Mouse (Mus musculus): ENCODE data around the gene Gnao1. TPM values are rescaled to one million over a fixed set of nuclear protein-coding genes. Genes with fewer than 3 reads are reported as not detected.
A peak's percentile ranks its signal among the peaks of the same experiment; 100 is the strongest.

Gene Gnao1
- polyA plus RNA-seq, 1 experiment from 2014 or later = 17.4 TPM

DNA sequence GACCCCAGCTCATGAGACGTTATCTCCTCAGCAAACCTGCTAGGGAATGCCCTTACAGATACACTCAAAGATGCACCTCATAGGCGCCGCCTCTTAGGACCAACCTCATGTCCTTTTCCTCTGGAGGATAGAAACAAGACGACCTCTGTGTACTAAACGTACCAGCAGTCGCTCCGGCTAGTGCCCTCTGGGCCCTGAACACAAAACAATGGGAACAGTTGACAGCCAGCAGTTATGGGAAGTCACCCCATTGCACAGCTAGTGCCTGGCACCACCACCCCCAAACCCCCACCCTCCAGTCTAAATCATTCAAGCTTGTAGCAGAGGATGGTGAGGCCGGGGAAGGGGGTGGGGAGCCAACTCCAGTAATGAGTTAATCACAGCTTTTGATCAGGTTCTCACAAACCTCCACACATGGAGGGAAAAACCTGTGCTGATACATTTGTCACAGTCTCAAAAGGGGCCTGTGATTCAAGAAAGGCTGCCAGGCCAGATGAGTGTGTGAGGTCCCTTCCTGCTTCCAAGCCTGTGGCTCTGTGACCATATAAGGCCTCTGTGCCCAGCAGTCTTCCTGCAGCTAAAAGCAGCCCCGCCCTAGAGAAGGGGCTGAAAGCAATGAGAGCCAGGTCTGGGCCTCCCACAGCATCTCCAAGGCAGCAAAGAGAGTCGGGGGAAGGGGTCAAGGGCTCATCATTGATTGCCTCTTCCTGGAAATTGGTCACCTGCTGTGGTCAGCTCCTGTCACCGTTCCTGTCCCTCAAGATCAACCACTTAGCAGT lies 79.1 kb downstream of the Gnao1 start:
- ATAC-seq (ENCODE audit: insufficient number of reproducible peaks, insufficient read depth, low FRiP score, low read depth) = peak; percentile 71; the same call in 1 of the 2 replicates
- Histone ChIP-seq H3K4me3 (ENCODE audit: control insufficient read depth in 1 of 2, insufficient read depth in 1 of 2, low read depth in 1 of 2, low read length in 2 of 2) (no peak overlapping the region), H3K4me1 (ENCODE audit: control insufficient read depth in 2 of 2, insufficient read depth in 2 of 2, low read length in 2 of 2) (peaks cover 20 to 26% of the 10 kb centered on the region in 2 experiments), H3K9ac (ENCODE audit: low read length) (peak overlapping the region; percentile 4; the same call in 1 of the 2 replicates), H3K27ac (replicated peaks in 1 of 2; ENCODE audit: control insufficient read depth in 1 of 2, insufficient read depth in 1 of 2, low read depth in 2 of 2, low read length in 2 of 2) (peak overlapping the region; percentile 64 to 65), H3K4me2 (ENCODE audit: low read length) (no peak overlapping the region), H3K36me3 (ENCODE audit: control insufficient read depth, insufficient read depth, low read length) (no peaks in the 10 kb centered on the region), H3K27me3 (ENCODE audit: control insufficient read depth, insufficient read depth, low read length) (no peaks in the 10 kb centered on the region), H3K9me3 (ENCODE audit: control insufficient read depth, low read length) (no peaks in the 10 kb centered on the region)
- 52% methylated on average over 11 of the region's 11 CpGs for WGBS

DNA sequence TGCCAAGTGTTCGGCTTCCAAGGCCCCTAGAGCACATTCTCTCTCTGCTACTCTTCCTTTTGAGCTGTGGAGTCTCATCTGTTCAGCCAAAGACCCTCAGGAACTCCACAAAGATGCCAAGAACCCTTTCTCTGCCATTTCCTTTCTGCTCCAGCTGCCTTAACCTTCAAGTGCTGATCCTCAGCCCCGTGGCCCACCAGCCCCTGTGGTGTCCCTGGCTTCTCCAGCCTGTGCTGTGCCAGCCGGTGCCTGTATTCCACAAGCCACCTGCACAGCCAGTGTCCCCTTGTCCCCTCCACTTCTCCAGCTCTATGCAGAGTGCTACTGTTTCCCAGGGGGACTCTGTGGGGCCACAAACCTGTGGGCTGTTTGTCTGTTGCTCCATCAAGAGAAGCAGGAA lies 83.8 kb downstream of the Gnao1 start:
- no peak overlapping the region for H3K4me3 ChIP-seq (ENCODE audit: control insufficient read depth in 1 of 2, insufficient read depth in 1 of 2, low read depth in 1 of 2, low read length in 2 of 2)
- ATAC-seq (ENCODE audit: insufficient number of reproducible peaks, insufficient read depth, low FRiP score, low read depth) = no peak
- H3K9me3 ChIP-seq (ENCODE audit: control insufficient read depth, low read length) = peaks cover 3% of the 10 kb centered on the region; the same call in 1 of the 2 replicates
- 67% methylated on average over 3 of the region's 3 CpGs for WGBS
- no peaks in the 10 kb centered on the region for H3K36me3 ChIP-seq (ENCODE audit: control insufficient read depth, insufficient read depth, low read length)
- peaks cover 18 to 19% of the 10 kb centered on the region in 2 experiments for H3K4me1 ChIP-seq (ENCODE audit: control insufficient read depth in 2 of 2, insufficient read depth in 2 of 2, low read length in 2 of 2)
- H3K4me2 ChIP-seq (ENCODE audit: low read length) = no peak overlapping the region
- no peak overlapping the region for H3K9ac ChIP-seq (ENCODE audit: low read length)
- no peaks in the 10 kb centered on the region for H3K27me3 ChIP-seq (ENCODE audit: control insufficient read depth, insufficient read depth, low read length)
- no peak overlapping the region for H3K27ac ChIP-seq (replicated peaks in 1 of 2; ENCODE audit: control insufficient read depth in 1 of 2, insufficient read depth in 1 of 2, low read depth in 2 of 2, low read length in 2 of 2)

DNA sequence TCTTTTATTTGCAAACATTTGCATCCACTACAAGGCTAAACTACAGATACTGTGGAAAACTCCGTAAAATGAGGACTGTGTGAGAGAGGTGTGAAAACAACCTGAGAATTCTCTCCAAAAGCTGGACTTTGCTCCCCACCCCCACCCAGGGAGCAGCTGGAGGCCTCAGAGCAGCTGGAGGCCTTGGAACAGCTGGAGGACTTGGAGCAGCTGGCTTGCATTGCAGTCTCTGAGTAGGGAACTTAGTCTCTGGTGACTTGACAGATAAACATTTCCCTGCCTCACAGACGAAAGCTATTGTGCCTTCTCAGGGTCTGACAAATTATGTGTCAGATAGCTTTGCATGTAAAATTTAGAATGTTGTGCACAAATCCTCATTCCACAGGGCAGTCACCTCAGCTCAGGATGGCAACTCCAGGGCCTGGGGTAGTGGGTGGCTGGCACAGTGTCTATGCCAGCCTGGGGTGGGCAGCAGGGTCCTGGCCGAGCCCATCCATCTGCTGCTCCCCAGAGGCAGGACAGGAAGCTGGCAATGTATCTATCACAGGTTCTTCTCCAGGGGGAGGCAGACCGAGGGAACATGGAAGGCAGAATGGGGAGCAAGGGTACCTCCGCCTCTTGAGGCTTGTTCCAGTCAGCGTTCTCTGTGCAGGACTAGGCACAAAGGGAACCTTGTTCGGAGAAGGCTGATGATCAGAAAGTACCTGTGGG lies 87.2 kb downstream of the Gnao1 start:
- H3K27ac ChIP-seq (replicated peaks in 1 of 2; ENCODE audit: control insufficient read depth in 1 of 2, insufficient read depth in 1 of 2, low read depth in 2 of 2, low read length in 2 of 2) = no peak overlapping the region
- 82% methylated on average over 7 of the region's 7 CpGs for WGBS
- H3K9me3 ChIP-seq (ENCODE audit: control insufficient read depth, low read length) = peaks cover 3% of the 10 kb centered on the region; the same call in 1 of the 2 replicates
- no peak overlapping the region for H3K9ac ChIP-seq (ENCODE audit: low read length)
- H3K4me1 ChIP-seq (ENCODE audit: control insufficient read depth in 2 of 2, insufficient read depth in 2 of 2, low read length in 2 of 2) = peaks cover 3 to 6% of the 10 kb centered on the region in 2 experiments; a peak in 2 of 4 replicates
- no peak for ATAC-seq (ENCODE audit: insufficient number of reproducible peaks, insufficient read depth, low FRiP score, low read depth)
- no peak overlapping the region for H3K4me3 ChIP-seq (ENCODE audit: control insufficient read depth in 1 of 2, insufficient read depth in 1 of 2, low read depth in 1 of 2, low read length in 2 of 2)
- H3K4me2 ChIP-seq (ENCODE audit: low read length) = no peak overlapping the region
- H3K36me3 ChIP-seq (ENCODE audit: control insufficient read depth, insufficient read depth, low read length) = no peaks in the 10 kb centered on the region
- H3K27me3 ChIP-seq (ENCODE audit: control insufficient read depth, insufficient read depth, low read length) = no peaks in the 10 kb centered on the region

DNA sequence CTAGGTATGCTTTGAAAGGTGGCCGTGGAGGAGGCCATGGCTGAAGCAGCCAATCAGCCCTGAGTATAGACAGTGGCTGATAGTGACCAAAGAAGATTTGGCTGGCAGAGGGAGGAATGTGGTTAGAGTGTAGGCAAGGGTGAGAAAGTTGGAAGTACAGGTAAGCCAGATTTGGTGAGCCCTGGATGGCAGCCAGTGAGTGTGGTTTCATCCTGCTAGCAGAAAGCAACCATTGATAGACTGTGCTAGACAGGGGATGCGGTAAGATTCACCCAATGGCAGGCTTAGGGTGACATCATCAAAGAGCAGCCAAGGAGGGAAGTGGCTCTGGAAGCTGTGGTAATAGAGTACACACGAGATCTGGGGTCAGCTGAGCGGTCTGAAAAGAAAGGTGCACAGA lies 88.8 kb downstream of the Gnao1 start:
- 77% methylated on average over 4 of the region's 4 CpGs for WGBS

DNA sequence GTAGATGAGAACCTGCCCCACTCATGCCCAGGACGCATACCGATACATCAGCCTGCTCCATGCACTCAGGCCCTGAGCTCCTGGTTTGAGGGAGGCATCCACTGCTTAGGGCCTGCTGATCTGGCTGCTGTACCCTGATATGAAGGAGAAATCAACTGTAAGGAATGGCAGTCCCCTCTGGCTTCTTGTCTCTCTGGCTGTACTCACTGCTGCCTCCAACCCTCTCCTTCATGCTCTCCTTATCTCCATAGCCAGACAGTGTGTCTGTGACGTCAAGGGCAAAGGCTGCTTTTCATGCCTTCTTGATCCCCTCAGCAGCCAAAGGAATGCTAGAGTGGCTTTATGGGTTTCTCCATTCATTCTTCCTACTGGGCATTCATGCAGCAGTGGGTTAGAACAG lies 92.3 kb downstream of the Gnao1 start:
- WGBS = 67% methylated on average over 3 of the region's 3 CpGs
- no peak overlapping the region for H3K4me3 ChIP-seq (ENCODE audit: control insufficient read depth in 1 of 2, insufficient read depth in 1 of 2, low read depth in 1 of 2, low read length in 2 of 2)

More for the DNA sequence above, 88.8 kb downstream of the Gnao1 start:
- no peak overlapping the region for H3K9ac ChIP-seq (ENCODE audit: low read length)
- peaks cover 5 to 7% of the 10 kb centered on the region in 2 experiments; a peak in 3 of 4 replicates for H3K4me1 ChIP-seq (ENCODE audit: control insufficient read depth in 2 of 2, insufficient read depth in 2 of 2, low read length in 2 of 2)
- H3K27ac ChIP-seq (replicated peaks in 1 of 2; ENCODE audit: control insufficient read depth in 1 of 2, insufficient read depth in 1 of 2, low read depth in 2 of 2, low read length in 2 of 2) = no peak overlapping the region
- H3K27me3 ChIP-seq (ENCODE audit: control insufficient read depth, insufficient read depth, low read length) = no peaks in the 10 kb centered on the region
- ATAC-seq (ENCODE audit: insufficient number of reproducible peaks, insufficient read depth, low FRiP score, low read depth) = no peak
- no peak overlapping the region for H3K4me3 ChIP-seq (ENCODE audit: control insufficient read depth in 1 of 2, insufficient read depth in 1 of 2, low read depth in 1 of 2, low read length in 2 of 2)
- H3K4me2 ChIP-seq (ENCODE audit: low read length) = no peak overlapping the region
- H3K36me3 ChIP-seq (ENCODE audit: control insufficient read depth, insufficient read depth, low read length) = no peaks in the 10 kb centered on the region
- peaks cover 3% of the 10 kb centered on the region; the same call in 1 of the 2 replicates for H3K9me3 ChIP-seq (ENCODE audit: control insufficient read depth, low read length)

DNA sequence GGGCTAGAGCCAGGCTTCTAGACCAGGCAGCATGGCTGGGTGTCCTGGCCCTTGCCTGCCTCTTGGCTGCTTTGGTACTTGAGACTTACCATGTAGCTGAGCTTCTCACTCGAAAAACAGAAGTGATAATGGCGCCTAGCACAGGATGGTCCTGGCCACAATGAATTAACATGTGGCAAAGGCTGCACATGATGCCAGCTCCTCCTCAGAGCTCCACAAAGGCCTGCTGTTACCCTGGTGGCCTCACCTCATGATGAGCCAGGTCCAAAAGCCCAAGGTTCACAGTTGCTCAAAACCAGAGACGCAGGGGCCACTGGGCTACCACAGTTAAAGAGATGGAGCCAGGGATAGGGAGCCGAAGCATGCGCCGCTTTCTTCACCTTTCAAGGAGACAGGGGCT lies 97.2 kb downstream of the Gnao1 start:
- Histone ChIP-seq H3K9me3 (ENCODE audit: control insufficient read depth, low read length) (no peaks in the 10 kb centered on the region), H3K36me3 (ENCODE audit: control insufficient read depth, insufficient read depth, low read length) (no peaks in the 10 kb centered on the region), H3K4me3 (ENCODE audit: control insufficient read depth in 1 of 2, insufficient read depth in 1 of 2, low read depth in 1 of 2, low read length in 2 of 2) (no peak overlapping the region), H3K27ac (replicated peaks in 1 of 2; ENCODE audit: control insufficient read depth in 1 of 2, insufficient read depth in 1 of 2, low read depth in 2 of 2, low read length in 2 of 2) (peak overlapping the region; percentile 96 to 97), H3K4me2 (ENCODE audit: low read length) (no peak overlapping the region), H3K4me1 (ENCODE audit: control insufficient read depth in 2 of 2, insufficient read depth in 2 of 2, low read length in 2 of 2) (peaks cover 48 to 49% of the 10 kb centered on the region in 2 experiments), H3K27me3 (ENCODE audit: control insufficient read depth, insufficient read depth, low read length) (no peaks in the 10 kb centered on the region), H3K9ac (ENCODE audit: low read length) (no peak overlapping the region)
- WGBS = 83% methylated on average over 6 of the region's 6 CpGs
- ATAC-seq (ENCODE audit: insufficient number of reproducible peaks, insufficient read depth, low FRiP score, low read depth) = no peak

More for the DNA sequence above, 92.3 kb downstream of the Gnao1 start:
- Histone ChIP-seq H3K9me3 (ENCODE audit: control insufficient read depth, low read length) (no peaks in the 10 kb centered on the region), H3K27ac (replicated peaks in 1 of 2; ENCODE audit: control insufficient read depth in 1 of 2, insufficient read depth in 1 of 2, low read depth in 2 of 2, low read length in 2 of 2) (no peak overlapping the region), H3K4me2 (ENCODE audit: low read length) (no peak overlapping the region), H3K27me3 (ENCODE audit: control insufficient read depth, insufficient read depth, low read length) (no peaks in the 10 kb centered on the region), H3K36me3 (ENCODE audit: control insufficient read depth, insufficient read depth, low read length) (no peaks in the 10 kb centered on the region), H3K4me1 (ENCODE audit: control insufficient read depth in 2 of 2, insufficient read depth in 2 of 2, low read length in 2 of 2) (peaks cover 14 to 19% of the 10 kb centered on the region in 2 experiments), H3K9ac (ENCODE audit: low read length) (no peak overlapping the region)
- no peak for ATAC-seq (ENCODE audit: insufficient number of reproducible peaks, insufficient read depth, low FRiP score, low read depth)

DNA sequence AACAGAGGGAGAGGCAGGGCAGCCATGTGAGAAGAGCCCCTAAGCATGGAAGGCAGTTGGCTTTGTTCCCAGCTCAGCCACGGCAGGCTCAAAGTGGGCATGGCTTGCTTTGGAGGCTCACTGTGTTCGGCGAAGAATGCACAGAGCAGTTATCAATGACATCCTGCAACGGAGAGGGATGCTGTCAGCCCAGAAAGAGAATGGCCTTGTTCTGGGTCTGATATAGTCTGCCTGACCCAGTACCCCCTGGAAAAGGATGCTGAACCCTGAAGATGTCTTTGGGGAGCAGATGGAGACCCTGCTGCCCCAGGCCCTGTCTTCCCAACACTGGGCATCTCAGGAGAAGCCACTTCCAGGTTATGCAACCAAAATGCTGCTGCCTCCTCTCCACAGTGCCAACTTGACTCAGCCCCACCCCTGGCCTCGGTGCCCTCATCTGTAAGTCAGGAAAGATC lies 98.2 kb downstream of the Gnao1 start:
- ATAC-seq (ENCODE audit: insufficient number of reproducible peaks, insufficient read depth, low FRiP score, low read depth) = peak; percentile 18; the same call in 1 of the 2 replicates
- 13% methylated on average over 5 of the region's 5 CpGs for WGBS
- Histone ChIP-seq H3K9ac (ENCODE audit: low read length) (0 out of 2 replicates have a peak overlapping the region, but pooled peaks have one; percentile 41), H3K27ac (replicated peaks in 1 of 2; ENCODE audit: control insufficient read depth in 1 of 2, insufficient read depth in 1 of 2, low read depth in 2 of 2, low read length in 2 of 2) (peak overlapping the region; percentile 96 to 97), H3K4me3 (ENCODE audit: control insufficient read depth in 1 of 2, insufficient read depth in 1 of 2, low read depth in 1 of 2, low read length in 2 of 2) (no peak overlapping the region), H3K27me3 (ENCODE audit: control insufficient read depth, insufficient read depth, low read length) (no peaks in the 10 kb centered on the region), H3K4me2 (ENCODE audit: low read length) (peak overlapping the region; percentile 50), H3K9me3 (ENCODE audit: control insufficient read depth, low read length) (no peaks in the 10 kb centered on the region), H3K4me1 (ENCODE audit: control insufficient read depth in 2 of 2, insufficient read depth in 2 of 2, low read length in 2 of 2) (peaks cover 56% of the 10 kb centered on the region in 2 experiments), H3K36me3 (ENCODE audit: control insufficient read depth, insufficient read depth, low read length) (no peaks in the 10 kb centered on the region)
